Mouse (Mus musculus) heart, embryonic 13.5 days (tissue): ENCODE data around the gene Ubiad1. TPM values are rescaled to one million over a fixed set of nuclear protein-coding genes. Genes with fewer than 3 reads are reported as not detected.

Experiments used
- ATAC-seq: fragments of 200-750 bp; cut with Nextera tagmentation; 2 replicates; pipeline ENCODE4 v1.8.0; 2017; ENCODE audit warnings: moderate TSS enrichment; ENCODE audit not compliant: insufficient number of reproducible peaks, low FRiP score, low TSS enrichment; ENCODE audit errors: extremely low read depth
- H3K27ac ChIP-seq: fragments of 300-500 bp; sonication (generic); replicated peaks from 2 replicates; pipeline ENCODE4 v1.5.1; 2015; ENCODE audit warnings: moderate library complexity, mild to moderate bottlenecking, inconsistent platforms
- H3K27me3 ChIP-seq: fragments of 300-500 bp; sonication (generic); replicated peaks from 2 replicates; pipeline ENCODE4 v1.6.1; 2015; ENCODE audit warnings: mild to moderate bottlenecking, inconsistent platforms
- H3K36me3 ChIP-seq: fragments of 300-500 bp; sonication (generic); 2 replicates; pipeline ENCODE4 v1.6.1; 2015; ENCODE audit warnings: mild to moderate bottlenecking, inconsistent platforms
- H3K4me1 ChIP-seq: fragments of 300-500 bp; sonication (generic); 2 replicates; pipeline ENCODE4 v1.6.1; 2015; ENCODE audit warnings: inconsistent platforms
- H3K4me2 ChIP-seq: fragments of 300-500 bp; sonication (generic); 2 replicates; pipeline ENCODE4 v1.6.1; 2015; ENCODE audit warnings: inconsistent platforms, mild to moderate bottlenecking, moderate library complexity
- H3K4me3 ChIP-seq: fragments of 300-500 bp; sonication (generic); 2 replicates; pipeline ENCODE4 v1.5.1; 2015; ENCODE audit warnings: moderate library complexity, mild to moderate bottlenecking, inconsistent platforms
- H3K9ac ChIP-seq: fragments of 300-500 bp; sonication (generic); 2 replicates; pipeline ENCODE4 v1.6.1; 2015; ENCODE audit warnings: inconsistent platforms, mild to moderate bottlenecking, moderate library complexity
- H3K9me3 ChIP-seq: fragments of 300-500 bp; sonication (generic); 2 replicates; pipeline ENCODE4 v1.6.1; 2016; ENCODE audit warnings: inconsistent platforms
- WGBS: fragments of 180-500 bp; shearing (Covaris S2); methylation state at CpG from one replicate; pipeline ENCODE4 v1.1.7; 2015; ENCODE audit warnings: mixed read lengths; 5-methylcytosine and 5-hydroxymethylcytosine counted together
- polyA plus RNA-seq: library from polyadenylated mRNA; unstranded; fragments of >200 nt; fragmentation: Nextera tagmentation; extraction: Ambion mirVana; gene quantifications from 2 replicates; pipeline ENCODE4 v1.2.1, GENCODE M21; 2015

Gene Ubiad1
- polyA plus RNA-seq, result 20.0 and 20.6 TPM in 2 replicates

GRCm38 (mm10) chr4:148444250-148444967 lies at the start of gene Ubiad1:
Ubiad1 (minus strand) TSS chr4:148444771.
- peak within 1 kb of the TSS; percentile 73 for H3K4me3 ChIP-seq
- no peaks in the 10 kb centered on the region for H3K27me3 ChIP-seq
- peaks cover 36% of the 10 kb centered on the region for H3K4me1 ChIP-seq
- peak; percentile 66 for ATAC-seq
- H3K36me3 ChIP-seq, result peaks cover 19% of the 10 kb centered on the region
- H3K27ac ChIP-seq, result peak within 1 kb of the TSS; percentile 82
- peak within 1 kb of the TSS; percentile 79 for H3K4me2 ChIP-seq
- WGBS, result under 1% methylated on average over 46 of the region's 46 CpGs
- H3K9ac ChIP-seq, result peak within 1 kb of the TSS; percentile 87
- H3K9me3 ChIP-seq, result no peaks in the 10 kb centered on the region

GRCm38 (mm10) chr4:148491448-148491847 lies 46.9 kb upstream of the Ubiad1 start:
- 78% methylated on average over 7 of the region's 7 CpGs for WGBS
- Histone ChIP-seq H3K4me1 (peaks cover 20% of the 10 kb centered on the region), H3K9ac (no peak overlapping the region), H3K9me3 (no peaks in the 10 kb centered on the region), H3K4me3 (no peak overlapping the region), H3K36me3 (peaks cover 90% of the 10 kb centered on the region), H3K27me3 (no peaks in the 10 kb centered on the region), H3K4me2 (no peak overlapping the region), H3K27ac (no peak overlapping the region)
- ATAC-seq, result no peak

DNA sequence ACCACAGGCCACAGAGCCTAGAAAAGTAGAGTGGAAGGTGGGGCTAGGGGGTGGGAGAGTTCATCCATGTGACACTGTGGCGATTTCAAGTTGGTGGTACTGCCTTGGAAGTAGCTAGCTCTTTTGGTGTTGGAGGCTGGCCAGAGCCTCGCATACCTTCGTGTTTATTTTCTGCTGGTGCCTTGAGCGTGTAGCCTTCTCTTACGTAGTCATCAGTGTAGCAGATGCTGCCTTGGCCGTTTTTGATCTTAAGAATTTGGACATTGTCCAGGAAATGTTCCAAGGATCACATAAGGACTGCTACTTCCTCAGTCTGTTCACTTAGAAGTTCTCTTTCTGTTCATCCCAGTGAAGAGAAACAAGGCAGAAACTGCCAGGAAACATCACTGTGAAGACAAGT lies 45.9 kb upstream of the Ubiad1 start:
- Histone ChIP-seq H3K9ac (no peak overlapping the region), H3K4me1 (peaks cover 20% of the 10 kb centered on the region), H3K27me3 (no peaks in the 10 kb centered on the region), H3K36me3 (peaks cover 90% of the 10 kb centered on the region), H3K9me3 (no peaks in the 10 kb centered on the region), H3K4me3 (no peak overlapping the region), H3K27ac (no peak overlapping the region; the same call in 1 of the 2 replicates), H3K4me2 (no peak overlapping the region)
- 44% methylated on average over 6 of the region's 6 CpGs for WGBS
- no peak for ATAC-seq

DNA sequence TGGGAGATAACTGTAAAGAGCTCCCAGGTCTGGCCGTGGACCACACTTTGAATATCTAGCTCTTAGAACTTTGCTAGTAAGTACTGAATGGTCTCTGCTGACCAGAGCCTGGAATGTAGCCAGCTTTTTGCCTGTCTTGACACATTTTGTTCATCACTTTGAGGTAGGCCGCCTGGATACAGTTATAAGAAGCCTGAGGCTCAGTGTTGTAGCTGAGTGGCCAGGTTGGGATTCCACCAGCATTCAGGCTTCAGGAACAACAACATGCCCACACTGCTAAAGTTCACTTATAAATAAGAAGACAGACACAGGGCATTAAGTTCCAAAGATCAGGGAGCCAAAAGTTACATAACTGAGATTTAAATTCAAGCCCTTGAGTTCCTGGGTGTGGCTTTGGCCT lies 43.3 kb upstream of the Ubiad1 start:
- Histone ChIP-seq H3K9me3 (no peaks in the 10 kb centered on the region), H3K27me3 (no peaks in the 10 kb centered on the region), H3K4me2 (no peak overlapping the region), H3K27ac (no peak overlapping the region), H3K4me3 (no peak overlapping the region), H3K9ac (no peak overlapping the region), H3K36me3 (peaks cover 99% of the 10 kb centered on the region), H3K4me1 (peaks cover 10% of the 10 kb centered on the region)
- WGBS, result 56% methylated on average over 2 of the region's 2 CpGs
- no peak for ATAC-seq

GRCm38 (mm10) chr4:148484511-148484910 lies 39.9 kb upstream of the Ubiad1 start:
- WGBS, result 93% methylated on average over 12 of the region's 12 CpGs
- no peaks in the 10 kb centered on the region for H3K9me3 ChIP-seq

DNA sequence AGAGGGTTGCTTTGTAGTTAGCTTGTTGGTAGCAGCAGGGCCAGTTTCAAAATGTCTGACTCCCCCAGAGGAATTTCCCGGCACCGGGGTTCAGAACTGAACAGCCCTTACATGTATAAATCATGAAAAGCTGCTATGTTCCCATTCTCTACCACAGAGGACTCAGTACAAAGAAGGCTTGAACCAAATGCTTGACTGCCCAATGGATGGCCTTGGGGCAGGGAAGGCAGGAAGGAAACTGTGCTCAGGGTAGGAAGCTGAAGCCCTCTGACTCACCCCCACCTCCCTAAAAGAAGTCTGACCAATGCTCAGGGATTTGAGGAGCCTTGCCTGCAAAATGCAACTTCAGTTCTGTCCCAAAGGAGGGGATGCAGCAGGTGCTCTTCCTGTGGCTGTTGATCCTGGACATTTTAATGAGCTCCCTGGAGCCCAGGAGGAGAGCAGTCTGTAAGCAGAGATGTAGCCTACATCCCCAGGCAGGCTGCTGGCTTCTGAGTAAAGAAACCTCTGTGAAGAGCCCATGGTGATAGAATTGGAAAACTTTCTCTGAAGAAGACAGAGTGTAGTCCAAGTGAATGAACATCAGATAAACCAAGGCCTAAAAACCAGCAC lies 37.1 kb upstream of the Ubiad1 start:
- Histone ChIP-seq H3K27ac (no peak overlapping the region), H3K4me1 (no peaks in the 10 kb centered on the region), H3K4me2 (no peak overlapping the region), H3K9ac (no peak overlapping the region), H3K27me3 (no peaks in the 10 kb centered on the region), H3K9me3 (no peaks in the 10 kb centered on the region), H3K36me3 (peaks cover 97% of the 10 kb centered on the region), H3K4me3 (no peak overlapping the region)
- 88% methylated on average over 2 of the region's 2 CpGs for WGBS
- no peak for ATAC-seq

More at GRCm38 (mm10) chr4:148484511-148484910, 39.9 kb upstream of the Ubiad1 start:
- Histone ChIP-seq H3K4me1 (no peaks in the 10 kb centered on the region), H3K9ac (no peak overlapping the region), H3K36me3 (peaks cover 98% of the 10 kb centered on the region), H3K27ac (no peak overlapping the region), H3K4me2 (no peak overlapping the region), H3K27me3 (no peaks in the 10 kb centered on the region), H3K4me3 (no peak overlapping the region)
- no peak for ATAC-seq

DNA sequence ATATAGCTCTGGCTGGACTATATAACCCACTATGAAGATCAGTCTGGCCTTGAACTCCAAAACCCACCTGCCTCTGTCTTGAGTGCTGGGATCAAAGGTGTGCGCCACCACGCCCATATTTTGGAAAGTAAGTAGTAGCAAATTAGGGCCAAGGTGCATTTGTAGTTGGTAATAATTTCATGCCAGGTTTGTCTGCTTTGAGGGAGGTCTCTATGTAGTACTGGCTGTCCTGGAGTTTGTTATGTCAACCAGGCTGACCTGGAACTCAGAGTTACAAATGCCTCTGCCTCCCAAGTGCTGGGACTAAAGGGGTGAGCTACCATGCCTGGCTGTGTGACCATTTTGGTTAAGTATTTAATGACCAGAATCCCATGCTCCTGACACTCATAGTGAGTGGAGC lies 35.7 kb upstream of the Ubiad1 start:
- no peak overlapping the region for H3K27ac ChIP-seq
- H3K27me3 ChIP-seq, result no peaks in the 10 kb centered on the region
- ATAC-seq, result no peak
- no peaks in the 10 kb centered on the region for H3K9me3 ChIP-seq
- WGBS, result 91% methylated on average over 2 of the region's 2 CpGs
- no peaks in the 10 kb centered on the region for H3K4me1 ChIP-seq
- H3K4me2 ChIP-seq, result no peak overlapping the region
- no peak overlapping the region for H3K4me3 ChIP-seq
- no peak overlapping the region for H3K9ac ChIP-seq
- peaks cover 97% of the 10 kb centered on the region for H3K36me3 ChIP-seq

DNA sequence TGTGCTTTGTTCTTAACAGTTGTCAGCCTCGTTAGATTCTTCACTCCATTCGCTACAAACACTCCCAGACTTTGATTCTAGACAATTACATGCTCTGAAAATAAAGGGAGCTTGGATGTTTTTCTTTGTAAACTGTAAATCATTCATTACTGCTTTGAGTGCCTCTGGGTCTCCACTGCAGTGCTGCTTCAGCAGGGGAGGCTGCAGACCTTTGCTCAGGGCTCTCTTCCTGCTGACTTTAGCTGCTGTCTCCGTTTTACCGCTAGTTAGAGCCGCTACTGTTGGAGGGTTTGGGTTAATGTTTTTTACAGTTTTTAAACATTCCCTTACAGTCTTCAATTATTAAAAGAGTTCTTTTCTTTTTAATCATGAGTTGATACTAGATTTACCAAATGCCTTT lies 28.9 kb upstream of the Ubiad1 start:
- Histone ChIP-seq H3K36me3 (peaks cover 96% of the 10 kb centered on the region), H3K9ac (no peak overlapping the region), H3K4me3 (no peak overlapping the region), H3K4me1 (no peaks in the 10 kb centered on the region), H3K4me2 (no peak overlapping the region), H3K9me3 (no peaks in the 10 kb centered on the region), H3K27me3 (no peaks in the 10 kb centered on the region), H3K27ac (no peak overlapping the region)
- ATAC-seq, result no peak
- 86% methylated on average over 5 of the region's 5 CpGs for WGBS

DNA sequence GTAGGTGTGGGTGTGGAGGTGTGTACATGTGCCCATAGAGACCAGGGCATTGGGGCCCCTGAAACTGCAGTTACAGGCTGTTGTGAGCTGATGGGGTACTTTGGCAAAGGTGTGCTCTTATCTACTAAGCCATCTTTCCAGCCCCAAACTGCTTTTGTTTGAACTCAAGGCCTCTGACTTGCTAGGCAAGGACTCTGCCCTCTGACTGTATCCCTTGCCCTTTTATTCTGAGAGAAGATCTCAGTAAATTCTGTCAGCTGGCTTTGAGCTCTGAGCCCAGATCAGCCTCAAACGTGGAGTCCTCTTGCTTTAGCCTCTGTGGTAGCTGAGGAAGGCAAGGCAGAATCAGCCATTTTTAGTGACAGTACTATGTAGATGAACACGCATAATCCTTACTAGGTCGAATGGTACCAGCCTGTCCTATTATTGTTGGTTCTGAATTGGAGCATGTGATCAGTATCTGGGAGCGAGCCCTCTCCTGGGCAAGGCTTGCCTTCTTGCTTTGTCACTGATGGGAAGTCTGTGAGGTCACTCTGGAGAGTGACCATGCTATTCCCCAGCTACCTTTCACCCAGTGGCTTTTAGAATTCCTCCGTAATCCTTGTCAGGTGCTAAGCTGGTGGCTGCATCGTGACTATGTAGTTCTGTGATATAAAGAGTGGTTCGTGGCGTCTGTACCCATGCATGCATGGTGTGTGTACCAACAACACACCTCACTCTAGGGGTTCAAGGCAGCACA lies 28.0 kb upstream of the Ubiad1 start:
- H3K9me3 ChIP-seq, result no peaks in the 10 kb centered on the region
- no peaks in the 10 kb centered on the region for H3K27me3 ChIP-seq
- H3K36me3 ChIP-seq, result peaks cover 97% of the 10 kb centered on the region
- no peaks in the 10 kb centered on the region for H3K4me1 ChIP-seq
- H3K4me3 ChIP-seq, result no peak overlapping the region
- no peak overlapping the region for H3K9ac ChIP-seq
- no peak for ATAC-seq
- H3K4me2 ChIP-seq, result no peak overlapping the region
- H3K27ac ChIP-seq, result no peak overlapping the region
- WGBS, result 89% methylated on average over 8 of the region's 8 CpGs

DNA sequence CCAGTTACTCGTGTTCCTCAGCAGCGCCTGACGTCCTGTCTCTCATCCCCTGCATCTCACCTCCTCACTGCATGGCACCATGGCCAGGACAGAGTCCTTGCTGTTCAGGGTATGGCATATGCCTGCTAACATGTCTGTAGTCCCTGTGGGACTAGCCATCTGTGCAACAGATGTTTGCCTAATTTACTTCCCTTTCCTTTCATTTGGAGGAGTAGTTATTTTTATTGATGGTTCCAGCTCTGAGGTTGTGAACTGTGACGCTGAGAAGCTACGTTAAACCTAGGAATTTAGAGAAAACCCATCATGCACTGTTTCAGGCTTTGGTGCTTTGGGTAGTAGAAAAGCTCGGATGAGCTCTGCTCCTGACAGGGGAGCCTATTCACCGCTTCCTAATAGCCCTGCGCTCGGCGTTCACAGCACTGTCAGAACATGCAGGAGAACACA lies 26.8 kb upstream of the Ubiad1 start:
- 94% methylated on average over 10 of the region's 10 CpGs for WGBS
- H3K4me2 ChIP-seq, result no peak overlapping the region
- no peaks in the 10 kb centered on the region for H3K4me1 ChIP-seq
- no peak for ATAC-seq
- H3K36me3 ChIP-seq, result peaks cover 96% of the 10 kb centered on the region
- H3K9ac ChIP-seq, result no peak overlapping the region
- no peak overlapping the region for H3K27ac ChIP-seq
- H3K9me3 ChIP-seq, result no peaks in the 10 kb centered on the region
- H3K4me3 ChIP-seq, result no peak overlapping the region
- no peaks in the 10 kb centered on the region for H3K27me3 ChIP-seq

DNA sequence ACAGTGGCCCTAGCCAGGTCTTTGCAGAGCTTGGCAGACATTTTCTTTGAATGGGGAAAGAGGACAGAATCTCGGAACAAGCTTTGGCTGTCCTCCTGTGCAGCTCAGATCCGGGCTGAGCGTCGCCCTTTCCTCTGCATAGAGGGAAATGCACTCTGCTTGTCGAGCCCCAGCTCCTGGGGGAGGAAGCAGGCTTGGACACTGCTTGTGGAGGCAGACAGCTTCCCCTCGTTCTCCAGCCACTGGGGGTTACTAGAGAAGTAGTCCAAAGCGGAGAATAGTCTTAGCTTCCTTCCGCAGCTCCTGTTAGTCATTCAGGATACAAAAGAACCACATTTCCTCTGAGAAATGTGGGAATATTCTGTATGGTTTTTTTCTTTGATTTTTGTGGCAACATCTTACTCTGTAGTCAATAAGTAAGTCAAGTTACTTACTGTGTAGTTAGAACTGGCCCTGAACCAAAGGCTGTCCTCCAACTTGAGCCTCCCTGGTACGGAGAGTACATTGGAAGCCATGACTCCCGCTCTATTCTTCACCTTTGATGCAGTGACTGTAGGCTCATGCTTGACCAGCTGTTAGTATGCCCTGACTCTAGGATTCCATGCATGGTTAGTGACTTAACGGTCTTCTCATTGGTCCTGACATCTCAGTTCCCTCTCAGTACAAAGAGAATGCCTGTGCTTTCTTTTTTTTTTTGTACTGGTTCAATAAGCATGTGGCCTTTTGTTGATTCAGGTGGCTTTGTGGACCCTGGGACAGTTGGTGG lies 25.1 kb upstream of the Ubiad1 start:
- H3K36me3 ChIP-seq, result peaks cover 96% of the 10 kb centered on the region
- H3K9ac ChIP-seq, result no peak overlapping the region
- H3K27ac ChIP-seq, result no peak overlapping the region
- WGBS, result 82% methylated on average over 11 of the region's 11 CpGs
- no peak overlapping the region for H3K4me3 ChIP-seq
- no peak for ATAC-seq
- no peaks in the 10 kb centered on the region for H3K27me3 ChIP-seq
- H3K4me1 ChIP-seq, result no peaks in the 10 kb centered on the region
- no peak overlapping the region for H3K4me2 ChIP-seq
- H3K9me3 ChIP-seq, result no peaks in the 10 kb centered on the region
